Mouse (Mus musculus): ENCODE measurements around the gene Taldo1. TPM values are rescaled to one million over a fixed set of nuclear protein-coding genes. Genes with fewer than 3 reads are reported as not detected.

Taldo1 gene
- polyA plus RNA-seq, 1 experiment from 2014 or later: 352 TPM

DNA sequence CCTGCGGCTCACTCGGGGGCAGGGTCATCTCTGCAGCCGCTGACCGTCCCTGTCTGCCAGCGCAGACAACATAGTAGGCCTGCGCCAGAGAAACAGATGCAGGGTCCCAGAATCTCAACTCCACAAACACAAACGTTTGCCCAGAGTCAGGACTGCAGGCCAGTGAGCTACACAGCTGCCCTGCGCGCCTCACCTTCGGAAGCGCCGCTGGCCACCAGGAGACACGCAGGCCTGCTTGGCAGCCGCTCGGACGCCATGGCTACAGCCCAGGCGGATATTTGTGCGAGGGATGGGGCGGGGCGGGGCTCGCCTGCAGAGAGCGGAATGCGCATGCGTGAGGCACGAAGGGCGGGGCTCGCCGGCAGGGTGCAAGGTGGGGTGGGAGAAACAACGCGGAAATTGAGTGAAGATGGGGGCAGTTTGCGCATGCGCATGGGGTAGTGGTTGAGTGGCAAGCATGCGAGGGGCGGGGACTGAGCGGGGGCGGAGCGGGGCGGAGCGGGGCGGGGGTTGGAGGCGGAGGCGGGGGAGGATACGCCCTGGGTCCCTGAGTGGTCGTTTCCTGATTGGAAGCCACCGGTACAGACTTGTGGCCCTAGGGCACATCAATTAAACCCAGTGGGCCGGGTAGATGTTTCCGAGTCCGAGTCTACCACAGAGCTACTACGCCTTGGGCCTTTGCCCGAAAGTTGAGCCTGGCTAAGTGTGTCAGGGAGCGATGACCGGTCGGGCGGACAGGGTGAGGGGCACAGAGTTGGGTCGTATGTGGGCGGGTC, 22.0 kb downstream of the Taldo1 start, which contains the start of gene Gatd1:
Gene Gatd1 (minus strand): TSS at position 328 of the 776 bp plus-strand sequence.
- ATAC-seq (ENCODE audit: low FRiP score): peak; percentile 92

DNA sequence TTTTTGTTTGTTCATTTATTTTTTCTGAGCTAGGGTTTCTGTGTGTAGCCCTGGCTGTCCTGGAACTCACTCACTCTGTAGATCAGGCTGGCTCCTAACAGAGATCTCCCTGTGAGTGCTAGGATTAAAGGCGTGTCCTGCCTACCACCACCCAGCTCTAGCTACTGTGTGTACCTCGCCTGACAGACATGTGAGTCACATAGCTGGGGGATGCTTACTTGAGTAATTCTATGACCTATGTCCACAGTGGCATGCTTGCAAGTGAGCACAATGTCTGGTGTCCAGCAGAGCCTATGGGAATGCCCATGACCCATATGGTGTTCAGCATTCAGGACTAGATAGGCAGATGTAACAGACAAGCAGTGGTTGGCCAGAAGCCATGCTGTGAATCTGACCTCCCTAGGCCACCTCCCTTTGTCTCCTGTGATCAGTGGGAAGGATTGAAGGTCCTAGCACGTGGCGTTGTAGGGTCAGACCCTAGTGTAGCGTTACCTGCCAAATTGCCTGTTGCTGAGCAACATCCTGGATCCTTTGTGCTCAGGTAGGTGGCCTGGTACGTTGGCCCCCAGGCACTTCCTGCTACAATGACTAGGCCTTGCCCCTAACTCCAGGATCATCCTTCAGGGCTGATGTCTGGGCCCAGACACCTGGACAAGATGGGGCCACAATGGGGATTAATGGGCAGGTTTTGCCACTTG, 24.3 kb downstream of the Taldo1 start:
- H3K36me3 ChIP-seq: no peaks in the 10 kb centered on the region
- H3K4me3 ChIP-seq: no peak overlapping the region
- H3K4me1 ChIP-seq: peaks cover 12% of the 10 kb centered on the region
- 75% methylated on average over 6 of the region's 6 CpGs for WGBS
- H3K9me3 ChIP-seq (replicated peaks): no peaks in the 10 kb centered on the region
- peaks cover 5% of the 10 kb centered on the region; the same call in 1 of the 2 replicates for H3K27me3 ChIP-seq
- no peak overlapping the region for H3K9ac ChIP-seq
- H3K4me2 ChIP-seq (replicated peaks): no peak overlapping the region
- H3K27ac ChIP-seq: no peak overlapping the region
- ATAC-seq (ENCODE audit: low FRiP score): no peak

More for the DNA sequence above, 22.0 kb downstream of the Taldo1 start, which contains the start of gene Gatd1:
- peak within 1 kb of the TSS; percentile 90 for H3K9ac ChIP-seq
- no peaks in the 10 kb centered on the region for H3K9me3 ChIP-seq (replicated peaks)
- peaks cover 4% of the 10 kb centered on the region; the same call in 1 of the 2 replicates for H3K27me3 ChIP-seq
- peak within 1 kb of the TSS; percentile 89 for H3K27ac ChIP-seq
- peaks cover 16% of the 10 kb centered on the region for H3K4me1 ChIP-seq
- H3K36me3 ChIP-seq: peaks cover 20% of the 10 kb centered on the region
- H3K4me3 ChIP-seq: peak within 1 kb of the TSS; percentile 57
- under 1% methylated on average over 55 of the region's 56 CpGs for WGBS
- peak within 1 kb of the TSS; percentile 76 for H3K4me2 ChIP-seq (replicated peaks)

DNA sequence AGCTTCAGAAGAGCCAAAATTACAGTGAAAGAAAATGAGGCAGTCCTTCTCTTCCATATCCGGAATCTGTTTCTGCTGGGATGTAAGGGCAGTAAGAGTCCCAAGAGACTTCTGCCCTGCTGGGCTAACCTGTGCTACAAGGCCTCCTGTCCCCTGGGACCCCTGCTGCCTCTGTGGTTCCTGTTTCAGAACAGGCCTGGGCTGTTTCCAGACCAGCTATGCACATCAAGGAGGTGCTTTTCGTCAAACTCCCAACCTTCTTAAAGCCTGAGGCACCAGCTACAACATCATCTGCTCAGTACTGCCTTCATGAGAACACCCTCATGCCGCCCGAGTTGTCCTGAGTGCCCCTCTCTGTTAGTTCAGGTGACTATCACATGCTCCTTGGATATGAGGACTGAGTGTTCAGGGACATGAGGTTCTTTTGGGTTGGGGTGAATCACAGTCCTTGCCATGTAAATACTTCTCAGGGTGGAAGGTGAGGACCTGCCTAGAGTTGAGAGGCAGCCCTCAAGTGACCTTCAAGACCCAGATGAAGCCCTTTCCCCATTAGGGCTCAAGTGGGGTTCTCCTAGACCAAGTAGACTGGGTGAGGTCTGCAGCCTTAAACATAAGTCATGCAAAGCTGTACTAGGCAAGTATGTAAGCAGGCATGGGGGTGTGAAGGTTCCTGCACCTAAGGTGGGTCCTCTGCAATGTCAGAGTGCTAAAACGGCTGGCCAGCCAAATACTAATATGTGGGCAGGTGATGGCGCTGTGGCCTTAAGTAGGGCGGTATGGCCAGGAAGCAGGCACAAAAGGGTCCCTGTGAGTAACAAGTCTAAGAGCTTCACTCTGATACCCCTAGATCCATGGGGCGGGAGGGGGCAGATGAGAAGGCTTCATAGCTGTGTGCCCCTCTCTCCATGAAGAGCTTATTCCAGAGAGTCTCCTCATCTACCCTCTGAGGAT, 26.0 kb downstream of the Taldo1 start:
- no peak overlapping the region for H3K9ac ChIP-seq
- 72% methylated on average over 8 of the region's 8 CpGs for WGBS
- H3K36me3 ChIP-seq: no peaks in the 10 kb centered on the region
- no peak for ATAC-seq (ENCODE audit: low FRiP score)
- H3K27ac ChIP-seq: no peak overlapping the region
- no peak overlapping the region for H3K4me2 ChIP-seq (replicated peaks)
- H3K9me3 ChIP-seq (replicated peaks): no peaks in the 10 kb centered on the region
- no peak overlapping the region for H3K4me3 ChIP-seq
- peaks cover 5% of the 10 kb centered on the region; the same call in 1 of the 2 replicates for H3K27me3 ChIP-seq
- peaks cover 9% of the 10 kb centered on the region for H3K4me1 ChIP-seq

DNA sequence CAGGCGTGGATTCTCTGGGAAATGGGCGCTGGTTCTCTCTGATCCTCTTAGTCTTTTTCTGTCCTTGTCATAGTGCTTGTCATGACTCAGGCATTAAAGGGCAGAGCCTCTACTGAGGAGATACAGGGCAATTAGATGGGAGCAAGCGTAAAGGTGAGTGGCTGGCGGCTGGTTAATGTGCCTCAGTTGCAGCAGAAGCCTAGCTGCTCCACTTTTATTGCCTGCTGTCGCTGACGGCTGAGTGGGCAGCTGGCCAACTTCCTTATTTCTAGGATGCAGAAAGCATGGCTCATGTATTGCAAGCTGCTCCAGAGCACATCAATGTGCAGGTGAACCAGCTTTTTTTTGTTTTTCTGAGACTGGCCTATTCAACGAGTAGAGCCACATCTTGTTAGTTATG, 27.0 kb downstream of the Taldo1 start:
- 82% methylated on average over 7 of the region's 7 CpGs for WGBS
- Histone ChIP-seq H3K27me3 (peaks cover 5% of the 10 kb centered on the region; the same call in 1 of the 2 replicates), H3K4me1 (peaks cover 5% of the 10 kb centered on the region; the same call in 1 of the 2 replicates), H3K9me3 (replicated peaks) (no peaks in the 10 kb centered on the region), H3K4me2 (replicated peaks) (no peak overlapping the region), H3K9ac (no peak overlapping the region), H3K27ac (no peak overlapping the region), H3K36me3 (no peaks in the 10 kb centered on the region), H3K4me3 (no peak overlapping the region)
- no peak for ATAC-seq (ENCODE audit: low FRiP score)

DNA sequence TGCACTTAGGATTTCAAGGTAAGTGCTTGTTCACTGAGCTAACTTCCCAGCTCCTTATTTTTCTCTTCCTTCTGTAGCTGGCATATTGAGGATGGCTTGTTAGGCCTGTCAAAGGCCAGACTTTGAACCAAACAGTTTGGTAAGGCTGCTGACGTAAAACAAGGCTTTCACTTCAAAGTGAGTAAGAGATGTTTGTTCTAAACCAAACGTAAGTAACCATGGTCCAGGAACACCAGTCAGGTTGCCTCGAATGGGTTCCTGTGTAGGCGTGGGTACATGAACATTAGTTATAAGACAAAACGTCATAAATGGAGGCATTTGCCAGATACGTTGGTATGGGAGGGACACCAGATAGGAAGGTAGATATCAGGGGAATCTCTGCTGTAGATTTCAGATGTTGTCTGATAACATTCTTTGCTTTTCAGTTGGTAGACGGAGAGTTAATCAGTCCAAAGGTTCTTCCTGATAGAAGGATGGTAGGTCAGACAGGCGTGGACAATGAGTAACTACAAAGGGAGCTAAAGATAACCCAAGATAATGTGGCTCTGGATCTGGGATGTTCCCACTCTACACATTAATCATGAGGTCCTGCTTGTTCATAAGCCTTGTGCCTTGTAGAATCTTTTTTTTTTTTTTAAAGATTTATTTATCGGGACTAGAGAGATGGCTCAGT, 28.2 kb downstream of the Taldo1 start:
- H3K4me1 ChIP-seq: no peaks in the 10 kb centered on the region
- 85% methylated on average over 9 of the region's 9 CpGs for WGBS
- no peak overlapping the region for H3K4me3 ChIP-seq
- H3K27ac ChIP-seq: no peak overlapping the region
- H3K27me3 ChIP-seq: peaks cover 5% of the 10 kb centered on the region; the same call in 1 of the 2 replicates
- H3K36me3 ChIP-seq: no peaks in the 10 kb centered on the region
- no peak overlapping the region for H3K9ac ChIP-seq
- H3K4me2 ChIP-seq (replicated peaks): no peak overlapping the region
- no peaks in the 10 kb centered on the region for H3K9me3 ChIP-seq (replicated peaks)
- ATAC-seq (ENCODE audit: low FRiP score): no peak

DNA sequence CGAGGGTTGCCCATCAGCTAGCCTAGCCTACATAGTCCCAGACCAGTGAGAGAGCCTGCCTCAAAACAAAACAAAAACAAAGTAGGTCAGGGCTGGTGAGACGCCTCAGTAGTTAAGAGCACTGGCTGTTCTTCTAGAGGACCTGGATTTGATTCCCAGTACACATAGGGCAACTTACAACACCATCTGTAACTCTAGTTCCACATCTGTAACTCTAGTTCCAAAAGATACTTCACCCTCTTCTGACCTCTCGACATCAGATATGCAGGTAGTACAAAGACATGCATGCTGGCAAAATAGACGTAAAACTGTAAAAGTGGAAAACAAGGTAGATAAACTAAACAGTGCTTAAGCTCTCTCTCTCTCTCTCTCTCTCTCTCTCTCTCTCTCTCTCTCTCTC, 31.8 kb downstream of the Taldo1 start:
- ATAC-seq (ENCODE audit: low FRiP score): no peak
- WGBS: 71% methylated on average over 4 of the region's 4 CpGs

DNA sequence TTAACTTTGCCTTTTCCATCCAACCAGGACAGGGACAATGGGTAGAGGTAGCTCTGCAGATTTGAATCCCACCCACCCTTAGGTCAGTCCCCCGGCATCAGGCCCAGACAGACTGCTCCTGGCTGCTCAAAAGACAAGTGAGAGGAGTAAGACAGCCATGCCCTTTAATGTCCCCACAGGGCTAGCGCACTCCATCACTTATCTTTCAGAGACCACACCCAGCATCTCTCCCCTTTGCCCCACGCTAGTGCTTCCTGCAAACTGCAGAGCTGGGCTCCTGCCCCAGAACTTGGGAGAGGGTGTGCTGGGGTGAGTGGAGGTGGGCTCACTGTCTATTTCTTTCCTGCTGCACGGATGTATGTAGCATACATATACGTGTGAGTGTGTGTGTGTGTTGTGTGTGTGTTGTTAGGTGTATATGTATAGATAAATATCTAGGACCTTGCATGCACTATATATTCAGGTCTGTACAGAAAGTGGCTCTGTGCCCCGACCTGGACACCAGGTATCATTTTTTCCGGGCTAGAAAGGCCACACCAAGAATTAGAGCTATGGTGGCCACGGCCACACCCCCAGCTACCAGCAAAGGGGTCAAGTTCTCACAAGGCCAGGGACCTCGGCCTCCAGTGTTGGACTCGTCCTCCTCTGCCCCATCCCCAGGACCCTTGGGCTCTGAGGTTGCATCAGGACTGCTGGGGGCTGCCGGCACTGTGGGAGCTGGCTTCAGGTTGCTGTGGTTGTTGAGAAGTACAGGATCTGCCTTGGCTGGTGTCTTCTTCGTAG, 35.1 kb downstream of the Taldo1 start:
- Histone ChIP-seq H3K9me3 (replicated peaks) (no peaks in the 10 kb centered on the region), H3K4me3 (no peak overlapping the region), H3K27me3 (no peaks in the 10 kb centered on the region; the same call in 1 of the 2 replicates), H3K27ac (no peak overlapping the region), H3K36me3 (peaks cover 32% of the 10 kb centered on the region), H3K4me1 (peaks cover 21% of the 10 kb centered on the region), H3K9ac (no peak overlapping the region), H3K4me2 (replicated peaks) (no peak overlapping the region)
- WGBS: 79% methylated on average over 12 of the region's 12 CpGs
- no peak for ATAC-seq (ENCODE audit: low FRiP score)

More for the DNA sequence above, 31.8 kb downstream of the Taldo1 start:
- Histone ChIP-seq H3K4me1 (peaks cover 6% of the 10 kb centered on the region), H3K27ac (no peak overlapping the region), H3K9me3 (replicated peaks) (no peaks in the 10 kb centered on the region), H3K4me3 (no peak overlapping the region), H3K27me3 (peaks cover 2% of the 10 kb centered on the region), H3K9ac (no peak overlapping the region), H3K4me2 (replicated peaks) (no peak overlapping the region), H3K36me3 (peaks cover 11% of the 10 kb centered on the region; the same call in 1 of the 2 replicates)

DNA sequence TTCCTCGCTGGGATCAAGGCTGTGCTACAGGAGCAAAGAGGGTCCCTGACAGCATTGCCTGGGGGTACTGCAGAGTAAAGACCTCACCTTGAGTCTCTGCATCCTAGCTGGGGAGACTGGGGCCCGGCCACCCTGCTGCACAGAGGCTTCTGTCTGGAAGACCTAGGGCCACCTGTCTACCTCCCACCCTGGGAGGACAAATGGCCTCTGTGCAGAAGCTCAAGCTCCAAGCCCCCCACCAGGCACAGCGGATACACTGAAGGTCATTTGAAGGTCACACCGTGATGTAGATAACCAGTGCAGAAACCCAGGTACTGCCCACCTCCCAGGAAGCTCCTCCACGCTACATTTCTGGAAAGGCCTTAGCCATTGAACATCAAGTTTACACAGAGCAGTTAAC, 36.7 kb downstream of the Taldo1 start:
- WGBS: 56% methylated on average over 5 of the region's 5 CpGs
- peak overlapping the region; percentile 71 for H3K9ac ChIP-seq
- no peaks in the 10 kb centered on the region for H3K9me3 ChIP-seq (replicated peaks)
- peaks cover 45% of the 10 kb centered on the region for H3K36me3 ChIP-seq
- H3K27me3 ChIP-seq: no peaks in the 10 kb centered on the region; the same call in 1 of the 2 replicates
- H3K4me1 ChIP-seq: peaks cover 31% of the 10 kb centered on the region
- peak overlapping the region; percentile 42 for H3K4me3 ChIP-seq
- ATAC-seq (ENCODE audit: low FRiP score): no peak
- H3K4me2 ChIP-seq (replicated peaks): peak overlapping the region; percentile 63
- peak overlapping the region; percentile 68 for H3K27ac ChIP-seq

DNA sequence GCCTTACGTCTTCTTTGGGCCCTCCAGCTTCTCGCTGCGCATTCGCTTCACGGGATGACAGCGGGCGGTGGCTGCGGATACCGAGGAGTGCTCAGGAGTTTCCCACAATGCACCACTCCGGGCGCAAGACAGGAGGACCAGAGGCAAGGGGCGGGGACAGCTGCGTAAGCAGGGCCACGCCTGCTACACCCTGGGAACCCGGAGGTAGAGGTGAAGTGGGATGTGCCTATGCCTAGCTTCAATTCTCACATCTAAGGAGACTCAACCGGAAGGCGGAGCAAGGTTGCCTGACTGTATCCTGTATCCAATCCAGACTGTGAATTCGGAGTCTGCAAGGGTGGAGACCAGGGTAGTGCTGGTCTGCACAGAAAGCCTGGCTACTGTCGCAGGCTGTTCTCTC, 37.3 kb downstream of the Taldo1 start, which contains the start of gene Cend1:
Gene Cend1 (minus strand): TSS at position 182 of the 400 bp plus-strand sequence.
- 2% methylated on average over 19 of the region's 19 CpGs for WGBS
- Histone ChIP-seq H3K36me3 (peaks cover 45% of the 10 kb centered on the region), H3K27ac (peak within 1 kb of the TSS; percentile 68), H3K4me2 (replicated peaks) (peak within 1 kb of the TSS; percentile 63), H3K4me3 (peak within 1 kb of the TSS; percentile 42), H3K27me3 (no peaks in the 10 kb centered on the region; the same call in 1 of the 2 replicates), H3K9ac (peak within 1 kb of the TSS; percentile 71), H3K9me3 (replicated peaks) (no peaks in the 10 kb centered on the region), H3K4me1 (peaks cover 37% of the 10 kb centered on the region)
- peak; percentile 82 for ATAC-seq (ENCODE audit: low FRiP score)

DNA sequence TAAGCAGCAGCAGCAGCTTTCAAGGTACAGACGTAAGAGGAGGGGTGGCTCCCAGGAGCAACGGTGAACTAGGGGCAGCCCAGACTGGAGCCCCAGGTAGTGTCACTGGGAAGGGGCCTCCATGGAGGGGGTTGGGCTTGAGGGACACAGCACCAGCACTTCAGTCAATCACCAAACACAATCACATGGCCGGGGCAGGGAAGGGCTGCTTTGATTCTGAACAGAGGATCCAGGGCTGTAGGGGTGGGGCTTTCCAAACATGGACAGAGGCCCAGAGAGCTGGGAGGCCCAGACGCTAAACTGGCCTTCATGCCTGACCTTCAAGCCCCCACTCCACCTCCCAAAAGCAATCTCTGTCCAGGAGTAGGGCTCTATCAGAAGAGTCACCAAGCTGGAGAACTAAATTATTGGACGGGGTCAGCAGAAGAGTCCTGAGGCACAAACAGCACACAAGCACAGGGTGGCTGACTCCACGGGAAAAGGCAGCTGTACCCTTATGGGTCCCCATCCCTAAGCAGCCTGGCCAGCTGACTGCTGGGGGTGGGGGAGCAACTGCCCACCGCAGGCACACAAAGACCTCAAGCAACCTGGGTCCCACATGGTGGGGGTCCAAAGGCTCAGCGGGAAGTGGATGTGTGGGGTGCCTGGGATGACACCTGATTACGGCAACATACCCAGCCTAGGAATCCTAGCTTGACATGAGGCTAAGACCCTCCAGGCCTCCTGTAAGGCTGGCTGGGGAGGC, 38.0 kb downstream of the Taldo1 start:
- Histone ChIP-seq H3K9ac (no peak overlapping the region), H3K4me3 (no peak overlapping the region), H3K4me2 (replicated peaks) (peak overlapping the region; percentile 63; the same call in 1 of the 2 replicates), H3K4me1 (peaks cover 42% of the 10 kb centered on the region), H3K27me3 (no peaks in the 10 kb centered on the region; the same call in 1 of the 2 replicates), H3K27ac (no peak overlapping the region), H3K36me3 (peaks cover 45% of the 10 kb centered on the region), H3K9me3 (replicated peaks) (no peaks in the 10 kb centered on the region)
- ATAC-seq (ENCODE audit: low FRiP score): 0 out of 2 replicates have a peak, but pooled peaks have one; percentile 15
- 63% methylated on average over 9 of the region's 9 CpGs for WGBS

Data from hindbrain, embryonic 12.5 days (tissue).